Mouse (Mus musculus): ENCODE results near the gene Olfr107. TPM values are rescaled to one million over a fixed set of nuclear protein-coding genes. Genes with fewer than 3 reads are reported as not detected.

Gene Olfr107
- total RNA-seq (2015) (not detected in 2 replicates), total RNA-seq (2017) (not detected in 2 replicates)

GRCm38 (mm10) chr17:37398926-37399325, at the start of gene Olfr107:
Gene Olfr107 (plus strand): TSS chr17:37399226.
- no peak for ATAC-seq (replicated peaks; ENCODE audit: poor library complexity)

- no peak for ATAC-seq (replicated peaks; ENCODE audit: poor library complexity)
These were observed 39.7 kb upstream of the Olfr107 start, which contains the start of gene Olfr104-ps for GRCm38 (mm10) chr17:37359282-37359681. Gene Olfr104-ps (plus strand): TSS chr17:37359582.

GRCm38 (mm10) chr17:37378733-37379132, 20.3 kb upstream of the Olfr107 start, which contains the start of gene Olfr105-ps:
Gene Olfr105-ps (plus strand): TSS chr17:37379033.
- ATAC-seq (replicated peaks; ENCODE audit: poor library complexity): no peak

- ATAC-seq (replicated peaks; ENCODE audit: poor library complexity): no peak
These were observed 8.9 kb upstream of the Olfr107 start, which contains the start of gene Olfr106-ps for GRCm38 (mm10) chr17:37390093-37390492. Gene Olfr106-ps (plus strand): TSS chr17:37390393.

GRCm38 (mm10) chr17:37413380-37413779, 14.4 kb downstream of the Olfr107 start:
- ATAC-seq (replicated peaks; ENCODE audit: poor library complexity): no peak

- ATAC-seq (replicated peaks; ENCODE audit: poor library complexity): no peak
These were observed 46.2 kb downstream of the Olfr107 start, which contains the start of gene Olfr108 for GRCm38 (mm10) chr17:37445180-37445579. Gene Olfr108 (plus strand): TSS chr17:37445480.

Other genes starting within 250 kb of the Olfr107 start
- gene Olfr93, start 237.7 kb upstream of the Olfr107 start, total RNA-seq (2015): not detected in 2 replicates
- not detected in 2 replicates for gene Olfr93, start 237.7 kb upstream of the Olfr107 start, total RNA-seq (2017)
- gene Ubd, start 205.3 kb upstream of the Olfr107 start, total RNA-seq (2015): 0.22 TPM in 1 of 2 replicates, not detected in the other
- 0.27 TPM in 1 of 2 replicates, not detected in the other for gene Ubd, start 205.3 kb upstream of the Olfr107 start, total RNA-seq (2017)
- not detected in 2 replicates for gene Olfr94, start 198.2 kb upstream of the Olfr107 start, total RNA-seq (2015)
- not detected in 2 replicates for gene Olfr94, start 198.2 kb upstream of the Olfr107 start, total RNA-seq (2017)
- not detected in 2 replicates for gene Olfr95, start 186.1 kb upstream of the Olfr107 start, total RNA-seq (2015)
- not detected in 2 replicates for gene Olfr95, start 186.1 kb upstream of the Olfr107 start, total RNA-seq (2017)
- gene Olfr96, start 179.1 kb upstream of the Olfr107 start, total RNA-seq (2015): not detected in 2 replicates
- gene Olfr96, start 179.1 kb upstream of the Olfr107 start, total RNA-seq (2017): not detected in 2 replicates
- not detected in 2 replicates for gene Olfr97, start 161.9 kb upstream of the Olfr107 start, total RNA-seq (2015)
- not detected in 2 replicates for gene Olfr97, start 161.9 kb upstream of the Olfr107 start, total RNA-seq (2017)
- gene Olfr98, start 135.5 kb upstream of the Olfr107 start, total RNA-seq (2015): not detected in 2 replicates
- gene Olfr98, start 135.5 kb upstream of the Olfr107 start, total RNA-seq (2017): not detected in 2 replicates
- gene H2-M3, start 129.0 kb upstream of the Olfr107 start, total RNA-seq (2015): 11.0 and 11.6 TPM in 2 replicates
- 23.5 and 27.3 TPM in 2 replicates for gene H2-M3, start 129.0 kb upstream of the Olfr107 start, total RNA-seq (2017)
- gene Olfr99, start 115.8 kb upstream of the Olfr107 start, total RNA-seq (2015): not detected in 2 replicates
- not detected in 2 replicates for gene Olfr99, start 115.8 kb upstream of the Olfr107 start, total RNA-seq (2017)
- not detected in 2 replicates for gene Olfr101, start 94.9 kb upstream of the Olfr107 start, total RNA-seq (2015)
- not detected in 2 replicates for gene Olfr101, start 94.9 kb upstream of the Olfr107 start, total RNA-seq (2017)
- gene Olfr102, start 82.2 kb upstream of the Olfr107 start, total RNA-seq (2015): not detected in 2 replicates
- not detected in 2 replicates for gene Olfr102, start 82.2 kb upstream of the Olfr107 start, total RNA-seq (2017)
- gene Olfr103, start 59.5 kb upstream of the Olfr107 start, total RNA-seq (2015): not detected in 2 replicates
- not detected in 2 replicates for gene Olfr103, start 59.5 kb upstream of the Olfr107 start, total RNA-seq (2017)
- not detected in 2 replicates for gene Olfr104-ps, start 39.6 kb upstream of the Olfr107 start, total RNA-seq (2015)
- not detected in 2 replicates for gene Olfr104-ps, start 39.6 kb upstream of the Olfr107 start, total RNA-seq (2017)
- gene Olfr105-ps, start 20.2 kb upstream of the Olfr107 start, total RNA-seq (2015): not detected in 2 replicates
- not detected in 2 replicates for gene Olfr105-ps, start 20.2 kb upstream of the Olfr107 start, total RNA-seq (2017)
- not detected in 2 replicates for gene Olfr106-ps, start 8.8 kb upstream of the Olfr107 start, total RNA-seq (2015)
- gene Olfr106-ps, start 8.8 kb upstream of the Olfr107 start, total RNA-seq (2017): not detected in 2 replicates
- not detected in 2 replicates for gene Olfr108, start 46.3 kb downstream of the Olfr107 start, total RNA-seq (2015)
- not detected in 2 replicates for gene Olfr108, start 46.3 kb downstream of the Olfr107 start, total RNA-seq (2017)
- gene Olfr109, start 59.7 kb downstream of the Olfr107 start, total RNA-seq (2015): not detected in 2 replicates
- gene Olfr109, start 59.7 kb downstream of the Olfr107 start, total RNA-seq (2017): not detected in 2 replicates
- gene H2-M2, start 84.3 kb downstream of the Olfr107 start, total RNA-seq (2015): not detected in 2 replicates
- gene H2-M2, start 84.3 kb downstream of the Olfr107 start, total RNA-seq (2017): not detected in 2 replicates
- not detected in 2 replicates for gene Olfr110, start 93.2 kb downstream of the Olfr107 start, total RNA-seq (2015)
- not detected in 2 replicates for gene Olfr110, start 93.2 kb downstream of the Olfr107 start, total RNA-seq (2017)
- gene Olfr111, start 108.8 kb downstream of the Olfr107 start, total RNA-seq (2015): not detected in 2 replicates
- gene Olfr111, start 108.8 kb downstream of the Olfr107 start, total RNA-seq (2017): not detected in 2 replicates
- not detected in 2 replicates for gene Olfr112, start 170.2 kb downstream of the Olfr107 start, total RNA-seq (2015)
- not detected in 2 replicates for gene Olfr112, start 170.2 kb downstream of the Olfr107 start, total RNA-seq (2017)
- not detected in 2 replicates for gene Olfr113, start 178.4 kb downstream of the Olfr107 start, total RNA-seq (2015)
- not detected in 2 replicates for gene Olfr113, start 178.4 kb downstream of the Olfr107 start, total RNA-seq (2017)
- gene Olfr114, start 193.5 kb downstream of the Olfr107 start, total RNA-seq (2015): not detected in 2 replicates
- gene Olfr114, start 193.5 kb downstream of the Olfr107 start, total RNA-seq (2017): not detected in 2 replicates
- gene Olfr115, start 227.9 kb downstream of the Olfr107 start, total RNA-seq (2015): not detected in 2 replicates
- gene Olfr115, start 227.9 kb downstream of the Olfr107 start, total RNA-seq (2017): not detected in 2 replicates
- gene Olfr116, start 228.0 kb downstream of the Olfr107 start, total RNA-seq (2015): not detected in 2 replicates
- not detected in 2 replicates for gene Olfr116, start 228.0 kb downstream of the Olfr107 start, total RNA-seq (2017)

Data from megakaryocyte progenitor cell, adult 5-6 weeks (primary cell).